Mouse (Mus musculus) liver, embryonic 15.5 days (tissue): ENCODE results near the gene Aldob. TPM values are rescaled to one million over a fixed set of nuclear protein-coding genes. Genes with fewer than 3 reads are reported as not detected.

Experiments
- ATAC-seq: fragments of 200-750 bp; cut with Nextera tagmentation; 2 replicates; pipeline ENCODE4 v1.8.0; 2017; ENCODE audit warnings: moderate number of reproducible peaks, mild to moderate bottlenecking, moderate library complexity; ENCODE audit not compliant: insufficient read depth
- H3K27ac ChIP-seq: fragments of 300-500 bp; sonication (generic); replicated peaks from 2 replicates; pipeline ENCODE4 v1.5.1; 2015; ENCODE audit warnings: mild to moderate bottlenecking, inconsistent platforms
- H3K27me3 ChIP-seq: fragments of 300-500 bp; sonication (generic); 2 replicates; pipeline ENCODE4 v1.6.1; 2015; ENCODE audit warnings: mild to moderate bottlenecking, inconsistent platforms
- H3K36me3 ChIP-seq: fragments of 300-500 bp; sonication (generic); replicated peaks from 2 replicates; pipeline ENCODE4 v1.6.1; 2015; ENCODE audit warnings: moderate library complexity, mild to moderate bottlenecking, inconsistent platforms
- H3K4me1 ChIP-seq: fragments of 300-500 bp; sonication (generic); replicated peaks from 2 replicates; pipeline ENCODE4 v1.6.1; 2015; ENCODE audit warnings: inconsistent platforms
- H3K4me2 ChIP-seq: fragments of 300-500 bp; sonication (generic); 2 replicates; pipeline ENCODE4 v1.6.1; 2015; ENCODE audit warnings: moderate library complexity, mild to moderate bottlenecking, inconsistent platforms
- H3K4me3 ChIP-seq: fragments of 300-500 bp; sonication (generic); replicated peaks from 2 replicates; pipeline ENCODE4 v1.5.1; 2015; ENCODE audit warnings: mild to moderate bottlenecking, inconsistent platforms
- H3K9ac ChIP-seq: fragments of 300-500 bp; sonication (generic); 2 replicates; pipeline ENCODE4 v1.6.1; 2015; ENCODE audit warnings: moderate library complexity, mild to moderate bottlenecking, inconsistent platforms
- H3K9me3 ChIP-seq: fragments of 300-500 bp; sonication (generic); replicated peaks from 2 replicates; pipeline ENCODE4 v1.6.1; 2016; ENCODE audit warnings: inconsistent platforms
- WGBS: fragments of 180-500 bp; shearing (Covaris S2); methylation state at CpG from one replicate; pipeline ENCODE4 v1.1.7; 2015; ENCODE audit warnings: mixed read lengths; ENCODE audit not compliant: insufficient replicate concordance; 5-methylcytosine and 5-hydroxymethylcytosine counted together
- polyA plus RNA-seq: library from polyadenylated mRNA; unstranded; fragments of >200 nt; fragmentation: Nextera tagmentation; extraction: Ambion mirVana; gene quantifications from 2 replicates; pipeline ENCODE4 v1.2.1, GENCODE M21; 2015

The Aldob gene
- 338 and 390 TPM in 2 replicates for polyA plus RNA-seq

DNA sequence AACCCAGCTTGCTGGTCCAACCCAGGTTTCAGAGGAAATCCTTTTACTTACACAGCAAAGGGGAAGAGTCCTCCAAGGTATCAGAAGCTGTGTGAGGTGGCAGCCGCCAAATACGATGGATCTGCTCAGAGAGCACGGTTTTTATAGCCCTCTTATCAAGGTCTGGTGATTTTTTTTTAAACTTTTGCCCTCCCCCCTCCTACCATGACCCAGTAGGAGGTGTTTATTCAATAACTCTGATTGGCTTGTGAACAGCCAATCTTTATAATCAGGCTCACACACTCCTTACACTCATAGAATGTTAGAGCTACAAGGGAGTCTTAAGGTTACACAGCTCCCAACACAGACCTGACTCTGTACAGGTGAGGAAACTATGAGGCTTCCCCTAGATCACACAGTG, at the start of gene Aldob:
Gene Aldob, minus strand, starts transcription at position 164 of the 400 bp plus-strand sequence.
- WGBS, result 8% methylated on average over 3 of the region's 3 CpGs
- peak within 1 kb of the TSS; percentile 32 for H3K4me3 ChIP-seq
- H3K4me2 ChIP-seq, result peak within 1 kb of the TSS; percentile 28; the same call in 1 of the 2 replicates
- H3K9ac ChIP-seq, result 0 out of 2 replicates have a peak within 1 kb of the TSS, but pooled peaks have one; percentile 26
- no peaks in the 10 kb centered on the region for H3K4me1 ChIP-seq
- no peaks in the 10 kb centered on the region for H3K27me3 ChIP-seq
- peak; percentile 59; the same call in 1 of the 2 replicates for ATAC-seq
- peak within 1 kb of the TSS; percentile 72 for H3K27ac ChIP-seq
- H3K9me3 ChIP-seq, result no peaks in the 10 kb centered on the region
- H3K36me3 ChIP-seq, result no peaks in the 10 kb centered on the region

DNA sequence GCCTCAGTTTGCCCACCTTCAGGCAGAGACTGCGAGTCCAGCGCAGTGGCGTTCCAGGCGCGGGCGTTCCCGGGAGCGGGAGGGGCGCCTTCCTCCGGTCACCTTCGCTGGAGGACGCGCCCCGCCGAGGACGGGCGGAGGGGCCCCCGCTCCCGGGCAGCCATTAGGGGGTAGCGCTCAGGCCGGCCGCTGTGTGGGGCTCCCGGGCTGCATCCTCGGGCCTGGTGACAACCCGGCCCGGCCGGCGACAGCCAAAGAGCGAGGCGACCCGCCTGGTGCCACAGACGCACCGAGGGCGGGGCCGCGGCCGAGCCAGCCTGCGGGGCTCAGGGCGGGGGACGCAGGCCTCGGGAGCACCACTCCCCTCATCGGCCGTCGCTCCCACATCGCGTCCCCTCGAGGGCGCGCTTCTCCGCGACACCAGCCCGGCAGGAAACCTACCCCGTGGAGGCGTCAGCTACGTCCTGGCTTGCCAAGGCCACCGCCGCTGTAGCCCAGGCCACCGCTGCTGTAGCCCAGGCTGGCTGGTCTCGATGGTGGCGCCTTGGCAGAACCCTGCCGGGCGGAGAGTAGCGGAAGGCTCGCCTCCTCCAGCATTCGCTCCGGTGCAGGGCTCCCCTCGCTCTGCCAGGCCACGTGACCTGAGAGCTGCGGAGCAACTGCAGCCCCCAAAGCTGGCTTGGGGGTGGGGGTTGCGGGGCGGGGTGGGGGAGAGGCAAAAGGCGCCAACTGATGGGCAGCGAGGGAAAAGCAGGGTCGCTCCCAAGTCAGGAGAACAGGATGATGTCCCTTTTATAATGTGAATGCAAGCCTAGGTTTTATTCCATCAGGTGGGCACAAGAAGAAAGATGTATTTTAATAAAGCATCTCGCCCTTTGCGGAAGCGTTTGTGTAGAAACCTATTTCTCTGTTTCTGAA, 48.1 kb upstream of the Aldob start, which contains the start of gene Tmem246:
Gene Tmem246, minus strand, starts transcription at position 694 of the 918 bp plus-strand sequence.
- WGBS, result under 1% methylated on average over 74 of the region's 77 CpGs
- peak within 1 kb of the TSS; percentile 88 for H3K4me2 ChIP-seq
- peak within 1 kb of the TSS; percentile 77 for H3K4me3 ChIP-seq
- H3K27ac ChIP-seq, result peak within 1 kb of the TSS; percentile 55
- H3K9ac ChIP-seq, result peak within 1 kb of the TSS; percentile 66
- H3K4me1 ChIP-seq, result peaks cover 19% of the 10 kb centered on the region
- ATAC-seq, result peak; percentile 90
- no peaks in the 10 kb centered on the region for H3K9me3 ChIP-seq
- H3K27me3 ChIP-seq, result peaks cover 6% of the 10 kb centered on the region; the same call in 1 of the 2 replicates
- no peaks in the 10 kb centered on the region for H3K36me3 ChIP-seq

DNA sequence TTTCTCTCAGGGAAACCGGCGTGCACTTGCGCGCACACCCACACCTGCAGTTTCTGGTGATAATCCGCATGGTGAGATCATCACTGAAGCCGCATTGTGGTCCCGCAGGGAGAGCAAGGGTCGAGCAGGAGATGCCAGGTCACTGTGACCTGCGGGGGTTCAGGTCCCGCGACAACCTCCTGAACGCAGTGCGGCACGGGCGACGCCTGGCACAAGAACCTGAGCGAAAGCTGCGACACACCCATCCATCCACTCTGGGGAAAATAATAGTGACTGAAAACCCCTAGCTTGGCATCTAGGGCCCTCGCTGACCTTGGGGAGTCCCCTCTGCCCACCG, 47.5 kb upstream of the Aldob start:
- H3K27ac ChIP-seq, result peak overlapping the region; percentile 55
- ATAC-seq, result peak; percentile 49

DNA sequence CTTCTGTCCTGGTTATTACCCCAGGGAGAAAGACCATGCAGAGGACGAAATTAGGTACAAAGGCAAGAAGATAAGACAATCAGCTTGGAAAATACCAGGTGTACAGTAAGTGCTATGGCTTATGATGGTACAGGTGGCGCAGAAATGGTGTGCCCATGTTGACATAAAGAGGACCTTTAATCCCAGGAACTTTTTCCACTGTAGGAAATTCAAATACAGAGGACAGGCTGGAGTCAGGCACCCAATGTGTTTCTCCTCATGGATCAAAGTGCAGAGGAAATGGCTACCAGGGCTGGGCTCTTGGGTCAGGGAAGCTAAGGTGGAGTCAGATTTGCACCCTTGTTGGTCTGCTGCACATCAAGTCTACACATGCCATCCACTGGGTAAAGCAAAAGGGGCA, 40.8 kb upstream of the Aldob start:
- peaks cover 21% of the 10 kb centered on the region; the same call in 1 of the 2 replicates for H3K4me1 ChIP-seq
- no peak for ATAC-seq
- H3K9ac ChIP-seq, result no peak overlapping the region
- peaks cover 9% of the 10 kb centered on the region; the same call in 1 of the 2 replicates for H3K36me3 ChIP-seq
- no peak overlapping the region for H3K4me2 ChIP-seq
- no peaks in the 10 kb centered on the region for H3K9me3 ChIP-seq
- WGBS, result 56% methylated on average over 2 of the region's 2 CpGs
- H3K27me3 ChIP-seq, result no peaks in the 10 kb centered on the region
- H3K4me3 ChIP-seq, result no peak overlapping the region
- H3K27ac ChIP-seq, result no peak overlapping the region

More for the DNA sequence above, 47.5 kb upstream of the Aldob start:
- Histone ChIP-seq H3K4me3 (peak overlapping the region; percentile 77), H3K4me1 (peaks cover 23% of the 10 kb centered on the region), H3K9ac (peak overlapping the region; percentile 66), H3K27me3 (peaks cover 6% of the 10 kb centered on the region; the same call in 1 of the 2 replicates), H3K36me3 (no peaks in the 10 kb centered on the region), H3K9me3 (no peaks in the 10 kb centered on the region), H3K4me2 (peak overlapping the region; percentile 88)
- 2% methylated on average over 20 of the region's 20 CpGs for WGBS

DNA sequence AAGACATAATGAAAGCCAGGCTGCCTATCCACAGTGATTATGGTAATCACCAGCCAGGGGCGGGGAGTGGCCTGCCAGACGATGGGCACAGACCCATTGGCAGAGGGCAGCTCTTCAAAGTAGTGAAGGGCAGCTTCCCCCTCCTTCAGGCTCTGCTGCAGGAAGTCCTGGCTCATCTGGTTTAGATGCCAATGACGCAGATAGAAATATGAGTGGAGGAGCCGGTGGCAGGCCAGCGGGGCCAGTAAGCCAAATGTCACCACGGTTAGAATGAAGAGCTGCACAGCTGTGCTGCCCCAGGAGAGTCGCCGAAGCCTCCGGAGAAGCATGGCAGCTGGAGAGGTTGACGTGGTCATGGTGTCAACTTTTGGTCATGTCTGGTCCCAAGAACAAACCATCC, 37.5 kb upstream of the Aldob start:
- H3K4me2 ChIP-seq, result no peak overlapping the region
- no peaks in the 10 kb centered on the region for H3K27me3 ChIP-seq
- no peak overlapping the region for H3K27ac ChIP-seq
- H3K4me3 ChIP-seq, result no peak overlapping the region
- no peak overlapping the region for H3K9ac ChIP-seq
- ATAC-seq, result no peak
- H3K36me3 ChIP-seq, result peaks cover 9% of the 10 kb centered on the region; the same call in 1 of the 2 replicates
- H3K9me3 ChIP-seq, result no peaks in the 10 kb centered on the region
- 79% methylated on average over 10 of the region's 10 CpGs for WGBS
- peaks cover 26% of the 10 kb centered on the region for H3K4me1 ChIP-seq

DNA sequence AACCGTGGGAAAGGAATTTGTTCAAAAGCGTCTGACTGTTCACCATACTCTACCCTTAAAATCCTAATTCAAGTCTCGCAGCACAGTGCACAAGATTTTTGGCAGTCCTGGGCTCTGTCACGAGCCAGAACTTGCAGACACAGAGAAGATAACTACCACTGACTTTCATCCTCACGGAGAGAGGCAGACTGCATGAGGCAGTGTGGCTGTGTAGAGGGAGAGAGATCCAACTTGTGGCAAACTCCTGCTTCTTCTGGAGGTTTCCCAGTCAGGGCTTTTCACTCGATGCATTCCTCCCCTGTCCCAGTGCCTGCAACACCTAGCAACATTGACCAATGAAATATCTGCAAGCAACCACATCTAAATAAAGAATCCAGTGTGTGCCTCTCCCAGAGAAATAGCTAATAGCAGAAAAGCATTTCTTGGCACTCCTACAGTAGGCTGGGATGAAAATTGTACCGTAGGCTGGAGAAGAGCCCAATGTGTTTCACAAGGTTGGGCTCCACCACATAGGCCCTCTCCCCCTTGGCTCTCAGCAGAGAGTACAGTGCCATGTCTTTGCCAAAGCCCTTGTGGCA, 36.3 kb upstream of the Aldob start:
- 68% methylated on average over 7 of the region's 7 CpGs for WGBS
- no peak for ATAC-seq
- peaks cover 9% of the 10 kb centered on the region; the same call in 1 of the 2 replicates for H3K36me3 ChIP-seq
- no peaks in the 10 kb centered on the region for H3K9me3 ChIP-seq
- H3K9ac ChIP-seq, result no peak overlapping the region
- peaks cover 38% of the 10 kb centered on the region for H3K4me1 ChIP-seq
- no peak overlapping the region for H3K4me2 ChIP-seq
- H3K27me3 ChIP-seq, result no peaks in the 10 kb centered on the region
- no peak overlapping the region for H3K4me3 ChIP-seq
- H3K27ac ChIP-seq, result no peak overlapping the region

DNA sequence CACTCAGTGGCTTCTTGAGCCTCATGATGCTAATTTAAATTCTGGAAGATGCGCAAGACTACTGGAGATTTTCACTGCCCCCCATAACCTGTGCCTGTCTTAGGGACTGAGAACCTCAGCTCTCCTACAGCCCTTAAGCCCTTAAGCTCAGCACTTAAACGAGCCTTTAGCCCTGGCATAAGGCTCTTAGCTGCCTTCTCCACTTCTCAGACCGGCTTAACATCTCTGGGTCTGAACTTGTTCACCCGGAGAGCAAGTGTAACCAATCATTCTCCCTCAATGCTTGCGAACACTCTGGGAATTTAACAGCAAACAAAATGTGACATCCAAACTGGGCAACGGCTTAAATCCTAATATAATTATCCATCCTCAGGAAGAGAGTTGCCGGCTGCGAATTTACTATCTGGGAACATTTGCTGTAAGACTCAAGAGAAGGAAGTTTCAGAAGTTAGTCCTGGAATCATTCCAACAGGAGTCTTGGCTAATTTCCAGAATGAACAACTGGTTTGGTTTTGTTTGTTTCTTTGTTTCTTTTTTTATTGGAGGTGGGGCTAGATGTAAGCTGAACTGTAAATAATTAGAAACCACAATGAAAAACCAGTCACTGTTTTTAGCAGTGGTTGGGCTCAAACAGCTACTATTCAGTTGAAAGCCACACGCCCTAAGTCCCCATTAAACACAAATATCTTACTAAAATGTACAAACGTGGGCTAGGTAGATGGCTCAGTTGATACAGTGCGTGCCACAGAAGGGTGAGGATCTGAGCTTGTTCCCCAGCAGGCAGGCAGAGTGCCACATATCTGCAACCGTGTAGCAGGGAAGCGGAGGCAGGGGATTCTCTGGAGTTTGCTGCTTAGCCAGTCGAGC, 34.9 kb upstream of the Aldob start:
- Histone ChIP-seq H3K9ac (no peak overlapping the region), H3K27ac (no peak overlapping the region)
- ATAC-seq, result no peak

DNA sequence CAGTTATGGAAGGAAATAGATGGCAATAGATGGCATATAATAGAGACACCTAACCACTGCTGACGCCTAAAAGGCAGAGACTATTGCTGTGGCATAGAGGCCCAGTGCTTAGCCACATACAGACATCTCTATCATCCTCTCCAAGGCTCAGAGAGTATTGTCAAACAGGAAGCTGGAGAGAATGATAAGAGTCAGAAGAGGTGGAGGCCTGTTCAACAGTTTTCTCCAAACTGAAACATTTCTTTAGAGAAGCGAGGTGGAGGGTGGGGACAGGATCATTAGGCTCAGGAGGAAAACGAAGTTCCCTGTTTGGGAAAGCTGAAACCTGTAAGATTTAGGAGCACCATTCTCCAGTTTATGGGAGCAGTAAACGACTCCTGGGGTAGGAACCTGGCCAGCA, 31.9 kb upstream of the Aldob start:
- Histone ChIP-seq H3K4me2 (peak overlapping the region; percentile 37), H3K4me1 (peaks cover 37% of the 10 kb centered on the region), H3K27me3 (no peaks in the 10 kb centered on the region), H3K27ac (peak overlapping the region; percentile 48), H3K9ac (no peak overlapping the region), H3K9me3 (no peaks in the 10 kb centered on the region), H3K4me3 (no peak overlapping the region), H3K36me3 (peaks cover 2% of the 10 kb centered on the region; the same call in 1 of the 2 replicates)
- WGBS, result 10% methylated on average over 4 of the region's 4 CpGs
- ATAC-seq, result peak; percentile 87

More for the DNA sequence above, 34.9 kb upstream of the Aldob start:
- H3K36me3 ChIP-seq, result peaks cover 9% of the 10 kb centered on the region; the same call in 1 of the 2 replicates
- H3K4me3 ChIP-seq, result no peak overlapping the region
- no peaks in the 10 kb centered on the region for H3K9me3 ChIP-seq
- no peak overlapping the region for H3K4me2 ChIP-seq
- H3K4me1 ChIP-seq, result peaks cover 38% of the 10 kb centered on the region
- 64% methylated on average over 14 of the region's 14 CpGs for WGBS
- no peaks in the 10 kb centered on the region for H3K27me3 ChIP-seq

DNA sequence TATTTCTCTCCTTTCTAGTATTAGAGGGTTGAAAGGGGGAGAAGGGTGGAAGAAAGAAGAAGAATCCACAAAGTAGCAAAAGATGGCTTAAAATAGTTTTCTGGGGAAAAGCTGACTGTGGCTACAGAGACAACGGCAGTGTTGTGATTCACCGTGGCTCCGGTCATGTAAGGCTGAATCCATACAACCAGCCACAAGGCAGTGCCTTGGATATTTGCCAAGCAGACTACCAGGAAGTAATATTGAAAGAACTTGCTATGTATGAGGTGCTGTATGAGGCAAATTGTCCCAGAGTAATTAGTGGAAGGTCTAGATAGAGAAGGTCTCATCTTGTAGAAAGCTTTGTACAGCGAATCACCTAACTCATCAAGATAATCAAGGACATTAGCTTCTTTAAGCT, 22.8 kb upstream of the Aldob start:
- no peak for ATAC-seq
- Histone ChIP-seq H3K9me3 (no peaks in the 10 kb centered on the region), H3K27me3 (no peaks in the 10 kb centered on the region), H3K27ac (no peak overlapping the region), H3K4me1 (no peaks in the 10 kb centered on the region), H3K4me3 (no peak overlapping the region), H3K4me2 (no peak overlapping the region), H3K9ac (no peak overlapping the region), H3K36me3 (no peaks in the 10 kb centered on the region)
- 80% methylated on average over 4 of the region's 4 CpGs for WGBS

DNA sequence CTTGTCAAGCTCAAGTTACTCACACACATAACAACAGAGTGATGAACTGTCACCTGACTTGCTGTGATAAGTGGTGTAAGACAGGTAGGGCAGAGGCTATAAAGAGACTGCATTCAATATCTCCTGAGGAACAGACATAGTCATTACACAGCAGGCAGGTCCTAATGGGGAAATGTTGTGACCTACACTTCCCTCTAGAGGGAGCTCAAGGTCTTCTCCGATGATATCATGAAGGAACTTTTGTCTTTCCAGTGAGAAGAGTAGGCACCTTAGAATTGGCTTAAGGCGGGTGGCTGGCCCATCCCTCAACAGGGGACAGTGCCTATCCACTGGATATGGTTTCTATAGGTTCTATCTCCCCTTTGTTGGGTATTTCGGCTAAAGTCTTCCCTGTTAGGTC, 18.3 kb upstream of the Aldob start:
- H3K27ac ChIP-seq, result no peak overlapping the region
- no peaks in the 10 kb centered on the region for H3K9me3 ChIP-seq
- no peak overlapping the region for H3K9ac ChIP-seq
- no peaks in the 10 kb centered on the region for H3K36me3 ChIP-seq
- H3K27me3 ChIP-seq, result no peaks in the 10 kb centered on the region
- 15% methylated on average over 3 of the region's 3 CpGs for WGBS
- H3K4me3 ChIP-seq, result no peak overlapping the region
- H3K4me1 ChIP-seq, result no peaks in the 10 kb centered on the region
- peak; percentile 47 for ATAC-seq
- H3K4me2 ChIP-seq, result no peak overlapping the region
